Mouse (Mus musculus) lung, postnatal 0 days (tissue): ENCODE measurements around the gene Sept5. TPM values are rescaled to one million over a fixed set of nuclear protein-coding genes. Genes with fewer than 3 reads are reported as not detected.

Source experiments
- ATAC-seq: fragments of 200-750 bp; cut with Nextera tagmentation; 2 replicates; pipeline ENCODE4 v1.8.0; 2017; ENCODE audit warnings: moderate library complexity
- DNase-seq: peaks from one replicate; pipeline ENCODE4 v3.0.0-alpha.2; 2016; ENCODE audit warnings: low spot score
- H3K27ac ChIP-seq: fragments of 300-500 bp; sonication (generic); 2 replicates; pipeline ENCODE4 v1.5.1; 2014; ENCODE audit warnings: antibody characterized with exemption, mild to moderate bottlenecking, low read length, mixed read lengths
- H3K27me3 ChIP-seq: fragments of 300-500 bp; sonication (generic); replicated peaks from 2 replicates; pipeline ENCODE4 v1.6.1; 2014; ENCODE audit warnings: low read length, mixed read lengths; ENCODE audit not compliant: insufficient read depth
- H3K36me3 ChIP-seq: fragments of 300-500 bp; sonication (generic); 2 replicates; pipeline ENCODE4 v1.6.1; 2014; ENCODE audit warnings: low read length, mixed read lengths; ENCODE audit not compliant: insufficient read depth
- H3K4me1 ChIP-seq: fragments of 300-500 bp; sonication (generic); 2 replicates; pipeline ENCODE4 v1.6.1; 2014; ENCODE audit warnings: antibody characterized with exemption, low read depth, low read length, mixed read lengths; ENCODE audit not compliant: insufficient read depth
- H3K4me2 ChIP-seq: fragments of 300-500 bp; sonication (generic); replicated peaks from 2 replicates; pipeline ENCODE4 v1.6.1; 2014; ENCODE audit warnings: low read depth, mild to moderate bottlenecking, low read length, moderate library complexity, mixed read lengths
- H3K4me3 ChIP-seq: fragments of 300-500 bp; sonication (generic); 2 replicates; pipeline ENCODE4 v1.5.1; 2014; ENCODE audit warnings: low read depth, low read length
- H3K9ac ChIP-seq: fragments of 300-500 bp; sonication (generic); replicated peaks from 2 replicates; pipeline ENCODE4 v1.6.1; 2014; ENCODE audit warnings: low read depth, mild to moderate bottlenecking
- H3K9me3 ChIP-seq: fragments of 300-500 bp; sonication (generic); 2 replicates; pipeline ENCODE4 v1.6.1; 2016; ENCODE audit warnings: low read length, mixed read lengths
- CTCF ChIP-seq: IDR thresholded peaks from 2 replicates; pipeline ENCODE4 v1.5.1; 2016; ENCODE audit warnings: antibody characterized with exemption, mild to moderate bottlenecking
- EP300 ChIP-seq: IDR thresholded peaks from 2 replicates; pipeline ENCODE4 v1.6.1; 2016; ENCODE audit warnings: antibody characterized with exemption, mild to moderate bottlenecking, control low read depth
- WGBS: fragments of 180-500 bp; shearing (Covaris S2); extraction: QIAGEN DNeasy Blood & Tissue Kit; methylation state at CpG from one replicate; pipeline ENCODE4 v1.1.7; 2014; 5-methylcytosine and 5-hydroxymethylcytosine counted together
- polyA plus RNA-seq: library from polyadenylated mRNA; unstranded; fragments of >200 nt; fragmentation: Nextera tagmentation; extraction: Ambion mirVana; gene quantifications from 2 replicates; pipeline ENCODE4 v1.2.1, GENCODE M21; 2015

Sept5 gene
- polyA plus RNA-seq, 1 experiment from 2014 or later: 8.5 TPM

DNA sequence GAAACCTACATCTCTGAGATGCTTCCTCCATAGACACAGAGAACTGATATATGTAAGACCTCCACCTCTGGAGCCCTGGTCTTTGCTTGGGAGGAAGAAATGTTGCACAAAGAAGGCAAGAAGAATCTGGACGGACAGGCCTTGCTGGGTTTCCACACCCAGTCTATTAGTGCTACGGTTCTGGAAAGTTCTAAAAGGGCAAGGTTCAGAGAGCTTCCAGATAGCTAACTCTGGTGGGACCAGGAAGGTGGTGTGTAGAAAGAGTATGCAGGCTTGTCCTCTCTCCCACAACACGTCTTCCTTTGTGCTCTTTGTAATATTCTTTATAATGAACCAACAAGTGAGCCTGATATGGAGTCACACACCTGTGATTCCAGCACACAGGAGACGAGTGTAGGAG, 28.8 kb upstream of the Sept5 start:
- Histone ChIP-seq H3K36me3 (no peaks in the 10 kb centered on the region), H3K4me3 (no peak overlapping the region), H3K4me2 (no peak overlapping the region), H3K9me3 (no peaks in the 10 kb centered on the region), H3K9ac (no peak overlapping the region), H3K4me1 (no peaks in the 10 kb centered on the region), H3K27me3 (no peaks in the 10 kb centered on the region), H3K27ac (no peak overlapping the region)
- TF ChIP-seq EP300 (no peak), CTCF (no peak)
- DNase-seq (no peak), ATAC-seq (no peak)
- 71% methylated on average over 4 of the region's 4 CpGs for WGBS

DNA sequence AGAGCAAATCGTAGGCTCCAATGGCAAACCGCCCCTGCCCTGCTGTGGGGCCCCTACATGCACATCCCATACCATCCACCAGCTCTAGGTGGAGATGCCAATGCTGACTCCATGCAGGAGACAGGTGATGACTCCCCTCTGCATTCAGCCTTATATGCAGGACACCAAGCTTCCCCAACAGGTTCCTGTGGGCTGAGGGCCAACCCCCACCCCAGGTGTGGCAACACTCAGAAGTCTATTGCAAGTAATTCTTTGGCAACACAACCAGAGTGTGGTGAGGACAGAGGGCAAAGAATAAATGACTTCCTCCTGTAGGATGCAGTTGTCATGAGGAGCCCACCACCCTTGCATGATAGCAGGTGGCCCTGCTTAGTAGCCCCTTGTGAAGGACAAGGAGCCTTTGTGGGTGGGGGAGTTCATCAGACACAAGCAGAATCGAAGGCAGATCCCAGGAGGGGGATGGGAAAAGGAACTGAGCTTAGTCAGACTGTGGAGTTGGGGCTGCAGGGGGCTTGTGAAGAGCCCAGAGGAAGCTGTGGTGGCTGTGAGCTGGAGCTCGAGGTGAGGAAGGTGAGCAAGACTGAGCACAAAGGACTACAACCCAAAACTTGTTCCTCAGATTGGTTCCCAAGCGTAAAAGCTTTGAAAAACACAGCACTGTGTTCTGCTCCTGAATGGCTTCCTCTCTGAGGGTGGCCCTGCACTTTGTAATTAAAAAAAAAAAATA, 25.8 kb upstream of the Sept5 start:
- Histone ChIP-seq H3K27ac (no peak overlapping the region), H3K9ac (no peak overlapping the region), H3K27me3 (no peaks in the 10 kb centered on the region), H3K4me2 (no peak overlapping the region), H3K4me3 (no peak overlapping the region), H3K4me1 (no peaks in the 10 kb centered on the region), H3K9me3 (no peaks in the 10 kb centered on the region), H3K36me3 (no peaks in the 10 kb centered on the region)
- WGBS: 63% methylated on average over 5 of the region's 5 CpGs
- TF ChIP-seq CTCF: no peak
- no peak for TF ChIP-seq EP300
- ATAC-seq (no peak), DNase-seq (no peak)

DNA sequence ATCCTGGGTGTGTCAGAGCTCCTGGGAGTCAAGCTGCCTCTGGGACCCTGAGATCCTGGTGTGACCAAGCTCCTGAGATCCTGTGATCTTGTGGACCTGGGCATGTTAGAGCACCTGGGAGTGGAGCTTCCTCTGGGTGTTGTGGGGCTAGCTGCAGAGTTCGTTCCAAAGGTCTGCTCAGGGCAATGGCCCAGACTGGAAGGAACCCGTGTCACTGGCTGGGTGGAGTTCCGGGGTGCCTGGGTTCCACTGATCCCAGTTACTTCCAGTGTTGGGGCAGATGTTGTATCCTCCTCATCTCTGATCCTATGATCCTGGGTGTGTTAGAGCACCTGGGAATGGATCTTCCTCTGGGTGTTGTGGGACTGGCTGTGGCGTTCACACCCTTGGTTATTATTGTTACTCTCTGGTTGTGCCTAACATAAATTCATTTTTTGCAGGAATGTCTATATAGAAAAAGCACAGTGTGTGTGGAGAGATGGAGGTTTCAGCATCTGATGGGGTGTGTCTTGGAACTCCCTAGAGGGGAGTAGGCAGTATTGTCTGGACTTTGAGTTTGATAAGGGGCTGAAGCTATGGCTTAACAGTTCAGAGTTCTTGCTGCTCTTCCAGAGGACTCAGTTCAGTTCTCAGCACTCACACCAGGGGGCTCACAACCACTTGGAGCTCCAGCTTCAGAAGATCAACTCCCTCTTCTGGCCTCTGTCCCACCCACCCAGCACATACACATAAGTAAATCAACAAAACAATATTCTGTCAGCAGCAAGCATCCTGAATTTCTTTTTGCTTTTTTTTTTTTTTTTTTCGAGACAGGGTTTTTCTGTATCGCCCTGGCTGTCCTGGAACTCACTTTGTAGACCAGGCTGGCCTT, 23.8 kb upstream of the Sept5 start:
- DNase-seq: no peak
- Histone ChIP-seq H3K9me3 (no peaks in the 10 kb centered on the region), H3K4me1 (no peaks in the 10 kb centered on the region), H3K27ac (no peak overlapping the region), H3K36me3 (no peaks in the 10 kb centered on the region), H3K9ac (no peak overlapping the region), H3K27me3 (no peaks in the 10 kb centered on the region), H3K4me2 (no peak overlapping the region), H3K4me3 (no peak overlapping the region)
- ATAC-seq: no peak
- WGBS: 80% methylated on average over 6 of the region's 6 CpGs
- TF ChIP-seq CTCF (no peak), EP300 (no peak)

DNA sequence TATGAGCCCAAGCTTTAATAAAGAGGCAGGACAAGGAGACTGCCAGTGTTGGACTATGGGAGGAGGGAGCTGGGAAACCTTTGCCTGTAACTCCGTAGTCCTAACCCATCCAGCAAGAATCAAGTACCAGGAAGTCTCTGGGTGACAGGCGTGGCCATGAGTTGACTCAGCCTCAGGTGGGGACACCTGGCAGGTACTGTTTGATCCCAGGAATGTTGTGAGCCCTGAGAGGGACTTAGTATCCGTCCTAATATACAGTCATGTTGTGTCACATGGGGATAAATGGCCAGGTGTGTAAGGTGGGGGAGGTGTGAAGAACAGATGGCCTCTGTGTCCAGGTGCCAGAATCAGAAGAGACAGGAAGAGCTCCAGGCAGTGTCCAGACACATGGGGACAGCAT, 19.4 kb upstream of the Sept5 start:
- H3K36me3 ChIP-seq: no peaks in the 10 kb centered on the region
- no peaks in the 10 kb centered on the region for H3K4me1 ChIP-seq
- no peak overlapping the region for H3K9ac ChIP-seq
- no peak for DNase-seq
- no peak overlapping the region for H3K4me2 ChIP-seq
- H3K9me3 ChIP-seq: no peaks in the 10 kb centered on the region
- TF ChIP-seq CTCF: no peak
- TF ChIP-seq EP300: no peak
- H3K4me3 ChIP-seq: no peak overlapping the region
- no peak for ATAC-seq
- no peak overlapping the region for H3K27ac ChIP-seq
- no peaks in the 10 kb centered on the region for H3K27me3 ChIP-seq
- 37% methylated on average over 3 of the region's 3 CpGs for WGBS

DNA sequence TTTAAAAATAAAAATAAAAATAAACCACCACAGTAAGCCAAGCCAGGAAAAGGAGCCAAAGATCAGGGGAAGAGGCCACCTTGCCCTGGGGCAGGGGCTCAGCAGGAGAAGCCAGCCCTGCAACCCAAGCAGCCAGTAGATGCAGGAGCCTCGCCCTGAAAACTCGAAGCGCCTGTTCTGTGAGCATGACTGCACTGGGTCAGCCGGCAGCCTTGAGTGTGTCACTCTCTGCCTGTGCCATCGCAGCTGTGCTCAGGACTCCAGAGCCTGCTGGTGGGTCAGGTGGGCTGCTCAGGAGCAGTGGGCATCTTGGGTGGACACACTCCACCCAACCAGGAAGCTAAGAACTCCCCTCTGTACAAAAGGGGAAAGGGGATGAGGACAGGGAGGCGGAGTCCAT, 15.6 kb upstream of the Sept5 start:
- no peaks in the 10 kb centered on the region for H3K4me1 ChIP-seq
- no peak overlapping the region for H3K9ac ChIP-seq
- no peaks in the 10 kb centered on the region for H3K9me3 ChIP-seq
- H3K27me3 ChIP-seq: no peaks in the 10 kb centered on the region
- 57% methylated on average over 6 of the region's 6 CpGs for WGBS
- H3K27ac ChIP-seq: no peak overlapping the region
- H3K4me2 ChIP-seq: no peak overlapping the region
- TF ChIP-seq EP300 (no peak), CTCF (no peak)
- DNase-seq (no peak), ATAC-seq (no peak)
- H3K4me3 ChIP-seq: no peak overlapping the region
- no peaks in the 10 kb centered on the region for H3K36me3 ChIP-seq

DNA sequence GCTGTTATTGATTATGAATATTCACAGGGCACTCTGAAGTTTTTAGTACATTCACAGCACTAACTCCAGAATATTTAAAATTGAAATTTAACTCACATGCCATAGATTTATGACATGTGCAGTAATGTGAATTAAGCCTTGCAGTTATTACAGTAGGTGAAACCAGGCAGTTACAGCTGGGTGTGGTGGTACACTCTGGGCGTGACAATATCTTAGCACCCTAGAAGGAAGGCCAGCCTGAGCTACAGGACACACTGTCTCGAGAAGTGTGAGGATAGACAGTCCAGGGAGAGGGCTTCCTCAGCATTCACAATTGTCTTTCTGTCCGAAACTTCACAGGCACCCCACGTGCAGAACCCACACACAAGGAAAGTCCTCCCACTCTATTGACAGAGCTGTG, 14.7 kb upstream of the Sept5 start:
- no peak overlapping the region for H3K27ac ChIP-seq
- no peak for DNase-seq
- H3K27me3 ChIP-seq: no peaks in the 10 kb centered on the region
- no peak overlapping the region for H3K4me3 ChIP-seq
- no peaks in the 10 kb centered on the region for H3K4me1 ChIP-seq
- H3K9me3 ChIP-seq: no peaks in the 10 kb centered on the region
- no peak overlapping the region for H3K9ac ChIP-seq
- H3K4me2 ChIP-seq: no peak overlapping the region
- ATAC-seq: no peak
- TF ChIP-seq CTCF: no peak
- TF ChIP-seq EP300: no peak
- H3K36me3 ChIP-seq: no peaks in the 10 kb centered on the region
- WGBS: 70% methylated on average over 4 of the region's 4 CpGs
